Mouse (Mus musculus): ENCODE measurements around the gene Cyp2f2. TPM values are rescaled to one million over a fixed set of nuclear protein-coding genes. Genes with fewer than 3 reads are reported as not detected.
A peak's percentile ranks its signal among the peaks of the same experiment; 100 is the strongest.

The Cyp2f2 gene
- polyA plus RNA-seq, 1 experiment from 2014 or later = 108 TPM

GRCm38 (mm10) chr7:27104882-27105281 is 14.8 kb upstream of the Cyp2f2 start:
- Histone ChIP-seq H3K27ac (replicated peaks) (no peak overlapping the region), H3K9me3 (ENCODE audit: control insufficient read depth, low read length) (no peaks in the 10 kb centered on the region), H3K27me3 (ENCODE audit: control insufficient read depth, insufficient read depth, low read length) (no peaks in the 10 kb centered on the region), H3K9ac (ENCODE audit: low read length) (no peak overlapping the region), H3K4me2 (replicated peaks; ENCODE audit: low read depth) (no peak overlapping the region), H3K36me3 (ENCODE audit: control insufficient read depth, insufficient read depth, low read length) (no peaks in the 10 kb centered on the region), H3K4me3 (ENCODE audit: low read depth, low read length) (no peak overlapping the region), H3K4me1 (replicated peaks; ENCODE audit: control insufficient read depth, insufficient read depth) (no peaks in the 10 kb centered on the region)
- ATAC-seq (ENCODE audit: low FRiP score, low TSS enrichment) = no peak
- WGBS = 77% methylated on average over 5 of the region's 5 CpGs
- DNase-seq (ENCODE audit: low spot score) = no peak
- TF ChIP-seq CTCF (IDR thresholded peaks at IDR 0.05; ENCODE audit: low read depth) (no peak), EP300 (optimal IDR thresholded peaks at IDR 0.05) (no peak)

DNA sequence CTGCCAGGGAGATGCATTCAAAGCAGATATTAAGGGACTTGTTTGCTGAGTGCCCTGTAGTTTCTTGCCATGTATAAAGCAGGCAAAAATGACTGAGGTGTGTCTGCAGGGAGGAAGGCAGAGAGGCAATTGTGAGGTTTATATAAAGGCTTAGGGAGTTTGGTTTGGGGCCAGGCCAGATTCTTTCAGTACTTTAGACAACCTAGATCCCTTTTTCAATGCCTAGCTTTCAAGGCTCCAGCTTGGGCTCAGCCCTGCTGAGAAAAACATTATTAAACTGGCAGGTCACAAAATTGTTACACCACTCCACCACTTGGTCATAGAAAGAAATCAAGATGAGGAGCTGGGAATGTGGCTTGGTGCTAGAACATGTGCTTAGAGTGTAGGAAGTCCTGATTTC is 9.4 kb upstream of the Cyp2f2 start:
- Histone ChIP-seq H3K4me1 (replicated peaks; ENCODE audit: control insufficient read depth, insufficient read depth) (no peaks in the 10 kb centered on the region), H3K9ac (ENCODE audit: low read length) (no peak overlapping the region), H3K4me3 (ENCODE audit: low read depth, low read length) (no peak overlapping the region), H3K4me2 (replicated peaks; ENCODE audit: low read depth) (no peak overlapping the region), H3K27me3 (ENCODE audit: control insufficient read depth, insufficient read depth, low read length) (no peaks in the 10 kb centered on the region), H3K36me3 (ENCODE audit: control insufficient read depth, insufficient read depth, low read length) (no peaks in the 10 kb centered on the region), H3K27ac (replicated peaks) (peak overlapping the region; percentile 35; the same call in 1 of the 2 replicates), H3K9me3 (ENCODE audit: control insufficient read depth, low read length) (no peaks in the 10 kb centered on the region)
- TF ChIP-seq EP300 (optimal IDR thresholded peaks at IDR 0.05) (no peak), CTCF (IDR thresholded peaks at IDR 0.05; ENCODE audit: low read depth) (no peak)
- DNase-seq (ENCODE audit: low spot score) = no peak
- no peak for ATAC-seq (ENCODE audit: low FRiP score, low TSS enrichment)

DNA sequence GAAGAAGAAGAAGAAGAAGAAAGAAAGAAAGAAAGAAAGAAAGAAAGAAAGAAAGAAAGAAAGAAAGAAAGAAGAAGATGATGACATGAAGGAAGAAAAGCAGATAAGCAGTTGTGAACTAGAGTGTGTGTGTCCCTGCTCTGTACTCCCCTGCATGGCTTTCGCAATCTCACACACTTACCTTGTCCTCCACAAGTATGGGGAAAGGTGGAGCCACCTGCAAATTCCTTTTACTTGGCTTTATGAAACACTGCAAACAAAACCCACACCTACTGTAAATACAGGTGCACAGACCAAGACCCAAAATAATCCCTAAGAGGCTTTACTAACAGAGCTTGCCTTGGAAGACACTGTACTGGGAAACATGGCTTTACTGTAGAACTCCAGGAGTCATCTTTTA is 8.7 kb upstream of the Cyp2f2 start:
- H3K27ac ChIP-seq (replicated peaks) = no peak overlapping the region
- TF ChIP-seq EP300 (optimal IDR thresholded peaks at IDR 0.05) (no peak), CTCF (IDR thresholded peaks at IDR 0.05; ENCODE audit: low read depth) (no peak)
- no peak overlapping the region for H3K9ac ChIP-seq (ENCODE audit: low read length)
- DNase-seq (ENCODE audit: low spot score) (no peak), ATAC-seq (ENCODE audit: low FRiP score, low TSS enrichment) (0 out of 2 replicates have a peak, but pooled peaks have one; percentile 18)
- H3K36me3 ChIP-seq (ENCODE audit: control insufficient read depth, insufficient read depth, low read length) = no peaks in the 10 kb centered on the region
- no peak overlapping the region for H3K4me3 ChIP-seq (ENCODE audit: low read depth, low read length)
- no peaks in the 10 kb centered on the region for H3K27me3 ChIP-seq (ENCODE audit: control insufficient read depth, insufficient read depth, low read length)
- H3K9me3 ChIP-seq (ENCODE audit: control insufficient read depth, low read length) = no peaks in the 10 kb centered on the region
- H3K4me2 ChIP-seq (replicated peaks; ENCODE audit: low read depth) = no peak overlapping the region
- no peaks in the 10 kb centered on the region for H3K4me1 ChIP-seq (replicated peaks; ENCODE audit: control insufficient read depth, insufficient read depth)
- WGBS = 53% methylated on average over 1 of the region's 1 CpGs

DNA sequence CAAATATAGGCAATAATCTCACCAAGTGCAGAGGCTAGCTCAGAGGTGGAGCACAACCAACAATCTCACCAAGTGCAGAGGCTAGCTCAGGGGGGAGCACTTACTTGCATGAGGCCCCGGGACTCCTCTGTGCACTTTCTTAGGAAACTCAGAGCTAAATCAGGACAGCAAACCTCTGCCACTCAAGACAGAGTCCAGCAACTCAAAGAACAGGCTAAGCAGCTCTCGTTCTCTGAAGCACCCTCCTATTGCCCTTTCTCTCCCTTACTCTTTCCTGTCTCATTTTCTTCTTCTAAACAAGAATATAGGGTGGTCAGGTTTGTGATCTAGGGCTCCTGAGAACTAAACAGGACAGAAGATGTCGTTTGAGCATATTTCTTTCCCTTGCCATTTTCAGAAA is 7.7 kb upstream of the Cyp2f2 start:
- Histone ChIP-seq H3K4me2 (replicated peaks; ENCODE audit: low read depth) (no peak overlapping the region), H3K9ac (ENCODE audit: low read length) (no peak overlapping the region), H3K36me3 (ENCODE audit: control insufficient read depth, insufficient read depth, low read length) (no peaks in the 10 kb centered on the region), H3K27ac (replicated peaks) (peak overlapping the region; percentile 35; the same call in 1 of the 2 replicates), H3K9me3 (ENCODE audit: control insufficient read depth, low read length) (no peaks in the 10 kb centered on the region), H3K4me1 (replicated peaks; ENCODE audit: control insufficient read depth, insufficient read depth) (no peaks in the 10 kb centered on the region), H3K27me3 (ENCODE audit: control insufficient read depth, insufficient read depth, low read length) (no peaks in the 10 kb centered on the region), H3K4me3 (ENCODE audit: low read depth, low read length) (no peak overlapping the region)
- DNase-seq (ENCODE audit: low spot score) (no peak), ATAC-seq (ENCODE audit: low FRiP score, low TSS enrichment) (no peak)
- 62% methylated on average over 3 of the region's 3 CpGs for WGBS
- no peak for TF ChIP-seq CTCF (IDR thresholded peaks at IDR 0.05; ENCODE audit: low read depth)

- TF ChIP-seq CTCF (IDR thresholded peaks at IDR 0.05; ENCODE audit: low read depth) = no peak
- TF ChIP-seq EP300 (optimal IDR thresholded peaks at IDR 0.05) = peak; percentile 60
- Histone ChIP-seq H3K4me3 (ENCODE audit: low read depth, low read length) (no peak overlapping the region), H3K27me3 (ENCODE audit: control insufficient read depth, insufficient read depth, low read length) (no peaks in the 10 kb centered on the region), H3K27ac (replicated peaks) (peak overlapping the region; percentile 63), H3K9me3 (ENCODE audit: control insufficient read depth, low read length) (no peaks in the 10 kb centered on the region), H3K9ac (ENCODE audit: low read length) (no peak overlapping the region), H3K4me2 (replicated peaks; ENCODE audit: low read depth) (no peak overlapping the region), H3K36me3 (ENCODE audit: control insufficient read depth, insufficient read depth, low read length) (no peaks in the 10 kb centered on the region), H3K4me1 (replicated peaks; ENCODE audit: control insufficient read depth, insufficient read depth) (no peaks in the 10 kb centered on the region)
- DNase-seq (ENCODE audit: low spot score) = no peak
- WGBS = 46% methylated on average over 4 of the region's 4 CpGs
- peak; percentile 60 for ATAC-seq (ENCODE audit: low FRiP score, low TSS enrichment)
These were observed 1.6 kb upstream of the Cyp2f2 start for GRCm38 (mm10) chr7:27118033-27118511.

- 62% methylated on average over 5 of the region's 5 CpGs for WGBS
- Histone ChIP-seq H3K4me1 (replicated peaks; ENCODE audit: control insufficient read depth, insufficient read depth) (no peaks in the 10 kb centered on the region), H3K9me3 (ENCODE audit: control insufficient read depth, low read length) (no peaks in the 10 kb centered on the region), H3K27me3 (ENCODE audit: control insufficient read depth, insufficient read depth, low read length) (no peaks in the 10 kb centered on the region), H3K4me3 (ENCODE audit: low read depth, low read length) (no peak overlapping the region), H3K9ac (ENCODE audit: low read length) (no peak overlapping the region), H3K4me2 (replicated peaks; ENCODE audit: low read depth) (no peak overlapping the region), H3K36me3 (ENCODE audit: control insufficient read depth, insufficient read depth, low read length) (no peaks in the 10 kb centered on the region), H3K27ac (replicated peaks) (no peak overlapping the region)
- no peak for DNase-seq (ENCODE audit: low spot score)
- TF ChIP-seq EP300 (optimal IDR thresholded peaks at IDR 0.05) (no peak), CTCF (IDR thresholded peaks at IDR 0.05; ENCODE audit: low read depth) (no peak)
- no peak for ATAC-seq (ENCODE audit: low FRiP score, low TSS enrichment)
These were observed 4.7 kb downstream of the Cyp2f2 start for GRCm38 (mm10) chr7:27124305-27124832.
